Mouse (Mus musculus) CH12.LX (cell line): ENCODE measurements around the gene Rtn4rl2.

ENCODE experiments used
- CHD2 ChIP-seq: IDR thresholded peaks from 2 replicates; pipeline ENCODE4 v1.6.1; 2011; ENCODE audit warnings: low read length, improper control_type of control experiment
- ETS1 ChIP-seq: conservative IDR thresholded peaks from 2 replicates; pipeline ENCODE4 v1.6.1; 2012; ENCODE audit warnings: low read depth, mild to moderate bottlenecking, inconsistent platforms, low read length, improper control_type of control experiment, moderate library complexity
- MAFK ChIP-seq: IDR thresholded peaks from 2 replicates; pipeline ENCODE4 v1.6.1; 2011; ENCODE audit warnings: low read length, improper control_type of control experiment; ENCODE audit not compliant: insufficient replicate concordance

DNA sequence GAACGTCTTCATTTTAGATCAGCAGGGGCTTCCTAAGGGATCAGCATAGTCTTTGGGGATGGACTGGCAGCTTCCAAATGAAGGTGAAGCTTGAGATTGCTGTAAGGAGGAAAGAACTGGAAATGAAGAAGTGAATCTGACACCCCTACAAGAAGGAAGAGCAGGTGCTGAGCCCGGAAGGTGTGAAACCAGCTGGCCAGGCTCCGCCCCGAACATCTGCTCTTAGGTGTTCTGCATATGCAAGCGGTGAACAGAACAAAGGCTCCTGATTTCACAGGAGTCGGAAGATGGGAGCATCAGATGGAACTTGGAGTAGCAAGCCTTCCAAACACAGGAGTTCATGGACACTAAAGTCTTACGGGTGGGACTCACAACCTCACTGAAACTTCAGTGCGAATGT is 49.4 kb downstream of the Rtn4rl2 start:
- TF ChIP-seq CHD2 (no peak), MAFK (no peak), ETS1 (peak; percentile 43)
